Mouse (Mus musculus): ENCODE data around the gene A830031A19Rik. TPM values are rescaled to one million over a fixed set of nuclear protein-coding genes. Genes with fewer than 3 reads are reported as not detected.

A830031A19Rik gene
- polyA plus RNA-seq, 1 experiment from 2014 or later: not detected

GRCm38 (mm10) chr11:24077795-24078705 lies 3.2 kb upstream of the A830031A19Rik start, which contains the start of gene Bcl11a:
Gene Bcl11a (plus strand): TSS chr11:24078056.
- under 1% methylated on average over 41 of the region's 51 CpGs for WGBS
- H3K36me3 ChIP-seq (ENCODE audit: insufficient read depth): no peaks in the 10 kb centered on the region
- H3K27me3 ChIP-seq (ENCODE audit: insufficient read depth, low read length): peaks cover 23% of the 10 kb centered on the region
- ATAC-seq (ENCODE audit: insufficient read depth): peak; percentile 74
- peak within 1 kb of the TSS; percentile 94 for H3K27ac ChIP-seq (ENCODE audit: low read depth)
- peak; percentile 90 for DNase-seq
- no peaks in the 10 kb centered on the region for H3K9me3 ChIP-seq (ENCODE audit: low read depth, low read length)
- TF ChIP-seq CTCF (IDR thresholded peaks at IDR 0.05; ENCODE audit: low read depth): no peak
- peak within 1 kb of the TSS; percentile 100 for H3K4me2 ChIP-seq
- peak within 1 kb of the TSS; percentile 64 for H3K4me3 ChIP-seq (ENCODE audit: low read depth, low read length)
- peak within 1 kb of the TSS; percentile 82 for H3K9ac ChIP-seq
- 0 out of 2 replicates have a peak, but pooled peaks cover 9% of the 10 kb centered on the region for H3K4me1 ChIP-seq (ENCODE audit: insufficient read depth)

DNA sequence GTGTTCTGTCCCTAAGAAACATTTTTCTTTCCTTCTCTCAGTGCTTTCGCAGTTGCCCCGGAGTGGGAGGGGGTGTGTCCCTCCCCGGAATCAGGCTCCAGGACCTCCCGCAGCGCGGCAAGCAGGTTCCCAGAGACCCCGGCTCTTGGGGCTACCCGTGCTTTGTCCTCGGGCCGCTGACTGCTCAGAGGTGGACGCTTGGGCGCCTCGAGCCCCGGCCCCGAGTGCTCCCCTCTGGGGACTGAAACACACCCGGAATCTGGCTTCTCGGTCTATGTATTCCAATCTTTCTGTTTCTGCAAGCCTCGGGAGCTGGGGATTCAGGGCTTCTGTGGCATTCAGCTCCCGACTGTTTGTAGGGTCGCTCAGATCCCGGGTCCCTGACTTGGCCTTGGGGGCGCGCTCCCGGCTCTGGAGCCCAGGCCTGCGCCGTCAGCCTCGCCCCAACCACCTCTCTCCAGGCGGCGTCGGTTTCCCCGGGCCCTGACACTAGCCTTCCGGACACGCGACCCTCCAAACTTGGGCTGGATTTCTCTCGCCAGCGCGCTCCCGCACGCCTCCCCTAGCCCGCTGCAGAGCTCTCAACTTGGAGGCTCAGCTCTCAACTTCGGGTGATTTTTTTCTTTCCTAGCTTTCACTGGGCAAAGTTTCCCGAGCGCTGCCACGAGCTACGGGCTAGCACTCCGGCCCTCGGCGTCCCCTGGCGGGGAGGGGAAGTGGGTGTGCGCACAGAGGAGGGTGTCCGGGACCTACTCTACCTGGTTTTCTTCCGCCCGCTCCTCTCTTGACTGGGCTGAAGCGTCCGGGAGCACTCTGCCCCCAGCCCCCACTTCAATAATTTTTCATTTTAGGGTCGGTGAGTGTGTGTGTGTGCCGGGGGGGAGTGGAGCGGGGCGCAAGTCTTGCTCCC lies 2.2 kb upstream of the A830031A19Rik start:
- Histone ChIP-seq H3K4me3 (ENCODE audit: low read depth, low read length) (peak overlapping the region; percentile 64), H3K27me3 (ENCODE audit: insufficient read depth, low read length) (peaks cover 26% of the 10 kb centered on the region), H3K36me3 (ENCODE audit: insufficient read depth) (no peaks in the 10 kb centered on the region), H3K9me3 (ENCODE audit: low read depth, low read length) (no peaks in the 10 kb centered on the region), H3K27ac (ENCODE audit: low read depth) (peak overlapping the region; percentile 94), H3K4me2 (peak overlapping the region; percentile 100), H3K4me1 (ENCODE audit: insufficient read depth) (0 out of 2 replicates have a peak, but pooled peaks cover 3% of the 10 kb centered on the region), H3K9ac (peak overlapping the region; percentile 82)
- WGBS: under 1% methylated on average over 59 of the region's 59 CpGs
- TF ChIP-seq CTCF (IDR thresholded peaks at IDR 0.05; ENCODE audit: low read depth): peak; percentile 50
- ATAC-seq (ENCODE audit: insufficient read depth) (peak; percentile 65), DNase-seq (peak; percentile 84)

DNA sequence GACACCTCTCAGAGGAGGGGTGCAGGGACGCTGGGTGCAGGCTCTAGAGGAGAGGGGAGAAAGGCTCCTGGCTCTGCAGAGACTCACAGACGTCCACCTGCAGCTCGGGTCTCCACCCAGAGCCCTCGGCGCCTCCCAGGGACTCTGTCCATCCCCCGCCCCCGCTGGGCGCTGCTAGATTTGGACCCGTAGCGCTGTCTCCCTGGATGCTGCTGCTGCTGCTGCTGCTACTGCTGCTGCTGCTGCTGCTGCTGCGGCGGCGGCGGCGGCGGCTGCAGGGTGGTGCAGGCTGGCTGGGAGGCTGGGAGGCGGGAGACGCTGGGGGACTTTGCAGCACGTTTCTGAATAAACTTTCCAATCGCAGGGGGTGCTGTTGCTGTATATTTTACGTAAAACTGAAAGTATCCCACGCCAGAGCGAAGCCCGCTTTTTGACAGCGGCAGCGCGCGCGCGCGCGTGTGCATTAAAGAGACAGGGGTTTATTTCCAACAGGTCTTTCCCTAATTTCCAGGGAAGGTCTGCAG lies 1.3 kb upstream of the A830031A19Rik start:
- Histone ChIP-seq H3K9ac (peak overlapping the region; percentile 82), H3K27me3 (ENCODE audit: insufficient read depth, low read length) (peaks cover 26% of the 10 kb centered on the region), H3K4me2 (peak overlapping the region; percentile 100), H3K9me3 (ENCODE audit: low read depth, low read length) (no peaks in the 10 kb centered on the region), H3K36me3 (ENCODE audit: insufficient read depth) (no peaks in the 10 kb centered on the region), H3K27ac (ENCODE audit: low read depth) (peak overlapping the region; percentile 94), H3K4me3 (ENCODE audit: low read depth, low read length) (peak overlapping the region; percentile 64), H3K4me1 (ENCODE audit: insufficient read depth) (0 out of 2 replicates have a peak, but pooled peaks cover 3% of the 10 kb centered on the region)
- DNase-seq (peak; percentile 95), ATAC-seq (ENCODE audit: insufficient read depth) (peak; percentile 21; the same call in 1 of the 2 replicates)
- WGBS: under 1% methylated on average over 32 of the region's 32 CpGs
- peak; percentile 46 for TF ChIP-seq CTCF (IDR thresholded peaks at IDR 0.05; ENCODE audit: low read depth)

DNA sequence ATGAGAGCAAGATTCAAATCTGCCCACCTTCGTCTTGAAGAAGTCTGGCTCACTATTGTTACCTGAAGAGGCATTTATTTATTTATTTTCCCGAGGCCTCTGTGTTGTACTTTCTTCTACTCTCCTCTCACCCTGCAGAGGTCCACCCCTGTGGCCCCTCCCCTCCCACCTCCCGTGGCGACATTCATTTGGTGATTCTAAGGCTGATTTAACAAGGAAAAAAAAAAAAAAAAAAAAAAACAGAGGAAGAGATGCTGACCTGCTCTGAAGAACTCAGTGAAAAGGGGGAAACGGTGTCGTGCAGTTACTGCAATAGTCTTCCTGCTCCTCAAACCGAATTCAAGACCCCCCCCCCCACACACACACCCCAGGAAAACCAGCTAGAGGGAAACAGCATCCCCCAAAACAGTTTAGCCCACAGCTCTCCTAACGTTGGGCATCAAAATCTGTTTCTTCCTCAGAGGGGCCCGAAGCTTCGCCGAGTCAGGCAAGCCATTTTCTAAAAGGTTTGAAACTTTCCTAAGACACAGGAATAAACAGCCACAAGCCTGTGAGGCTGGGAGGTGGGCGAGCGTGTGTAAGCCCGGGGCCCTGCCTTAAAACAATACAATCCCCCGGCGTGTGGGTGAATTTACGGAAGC lies 752 bp upstream of the A830031A19Rik start:
- H3K27ac ChIP-seq (ENCODE audit: low read depth): no peak overlapping the region
- H3K4me2 ChIP-seq: peak overlapping the region; percentile 100
- 2% methylated on average over 17 of the region's 17 CpGs for WGBS
- peak overlapping the region; percentile 82 for H3K9ac ChIP-seq
- peaks cover 26% of the 10 kb centered on the region for H3K27me3 ChIP-seq (ENCODE audit: insufficient read depth, low read length)
- DNase-seq (peak; percentile 27), ATAC-seq (ENCODE audit: insufficient read depth) (no peak)
- no peaks in the 10 kb centered on the region for H3K9me3 ChIP-seq (ENCODE audit: low read depth, low read length)
- no peak for TF ChIP-seq CTCF (IDR thresholded peaks at IDR 0.05; ENCODE audit: low read depth)
- H3K4me3 ChIP-seq (ENCODE audit: low read depth, low read length): peak overlapping the region; percentile 64
- 0 out of 2 replicates have a peak, but pooled peaks cover 3% of the 10 kb centered on the region for H3K4me1 ChIP-seq (ENCODE audit: insufficient read depth)
- H3K36me3 ChIP-seq (ENCODE audit: insufficient read depth): no peaks in the 10 kb centered on the region

- ATAC-seq (ENCODE audit: insufficient read depth): no peak
- WGBS: under 1% methylated on average over 18 of the region's 18 CpGs
- Histone ChIP-seq H3K27me3 (ENCODE audit: insufficient read depth, low read length) (peaks cover 26% of the 10 kb centered on the region), H3K4me2 (peak overlapping the region; percentile 100), H3K4me3 (ENCODE audit: low read depth, low read length) (peak overlapping the region; percentile 14), H3K9ac (no peak overlapping the region), H3K27ac (ENCODE audit: low read depth) (no peak overlapping the region), H3K4me1 (ENCODE audit: insufficient read depth) (0 out of 2 replicates have a peak, but pooled peaks cover 3% of the 10 kb centered on the region), H3K9me3 (ENCODE audit: low read depth, low read length) (no peaks in the 10 kb centered on the region), H3K36me3 (ENCODE audit: insufficient read depth) (no peaks in the 10 kb centered on the region)
- no peak for TF ChIP-seq CTCF (IDR thresholded peaks at IDR 0.05; ENCODE audit: low read depth)
- peak; percentile 56 for DNase-seq
Observed at GRCm38 (mm10) chr11:24074021-24074591, 748 bp downstream of the A830031A19Rik start.

- TF ChIP-seq CTCF (IDR thresholded peaks at IDR 0.05; ENCODE audit: low read depth): peak; percentile 53
- no peaks in the 10 kb centered on the region for H3K4me1 ChIP-seq (ENCODE audit: insufficient read depth)
- DNase-seq: peak; percentile 65
Observed at GRCm38 (mm10) chr11:24065313-24065712, 9.5 kb downstream of the A830031A19Rik start.

More at GRCm38 (mm10) chr11:24065313-24065712, 9.5 kb downstream of the A830031A19Rik start:
- Histone ChIP-seq H3K27me3 (ENCODE audit: insufficient read depth, low read length) (peaks cover 20% of the 10 kb centered on the region), H3K4me2 (no peak overlapping the region), H3K4me3 (ENCODE audit: low read depth, low read length) (no peak overlapping the region), H3K36me3 (ENCODE audit: insufficient read depth) (no peaks in the 10 kb centered on the region), H3K27ac (ENCODE audit: low read depth) (no peak overlapping the region), H3K9me3 (ENCODE audit: low read depth, low read length) (no peaks in the 10 kb centered on the region), H3K9ac (no peak overlapping the region)
- WGBS: 46% methylated on average over 4 of the region's 4 CpGs
- ATAC-seq (ENCODE audit: insufficient read depth): peak; percentile 49; the same call in 1 of the 2 replicates

All from lung, embryonic 14.5 days (tissue).